Mouse (Mus musculus) left cerebral cortex, adult 11 months (tissue): ENCODE data around the gene Arhgef7.
"Not testable (repeated sequence)": the region's sequence is repeated elsewhere in the genome, so short reads cannot be mapped to it uniquely, and the experiment has no call there.

Experiments used
- DNase-seq: peaks from one replicate; pipeline ENCODE4 v3.0.0; 2022; ENCODE audit warnings: low spot score

Gene Arhgef7

DNA sequence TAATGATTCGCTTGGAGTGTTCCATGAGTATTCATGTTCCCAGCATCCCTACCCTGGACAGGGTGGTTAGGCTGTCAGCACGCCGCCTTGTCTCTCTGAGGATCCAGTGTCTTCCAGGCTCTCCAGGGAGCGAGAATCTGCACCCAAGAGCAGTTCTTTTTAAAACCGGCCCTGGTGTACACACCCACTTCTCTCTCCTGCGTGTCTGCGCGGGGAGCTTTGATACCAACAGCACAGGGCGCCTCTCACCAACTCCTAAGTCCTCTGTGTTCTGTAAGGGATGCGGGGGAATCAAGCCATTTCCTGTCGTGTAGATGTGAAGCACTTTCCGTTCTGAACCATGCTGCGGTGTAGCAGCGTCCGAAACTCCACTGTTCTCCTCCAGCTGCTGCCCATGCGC is 107.2 kb downstream of the Arhgef7 start:
- no peak for DNase-seq

DNA sequence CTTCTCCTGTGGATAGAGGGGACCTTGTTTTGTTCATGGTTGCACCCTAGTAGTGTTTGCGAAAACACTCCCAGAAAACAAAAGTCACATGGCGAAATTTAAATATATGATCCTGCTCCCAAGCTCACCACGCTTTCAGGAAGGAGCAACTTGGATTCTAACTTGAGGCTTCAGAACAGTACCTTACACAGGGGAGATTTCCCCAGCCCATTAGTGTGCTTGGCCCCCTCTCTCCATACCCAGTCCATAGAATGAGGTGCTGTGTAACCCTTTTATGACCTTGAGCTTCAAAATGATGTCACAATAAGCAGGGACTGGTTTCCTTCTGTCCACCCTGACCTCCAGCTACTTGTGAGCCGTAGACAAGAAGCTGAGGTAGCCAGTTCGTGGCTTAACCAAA is 112.7 kb downstream of the Arhgef7 start, which contains the start of gene Tex29:
Gene Tex29, plus strand, starts transcription at position 301 of the 400 bp plus-strand sequence.
- DNase-seq, result no peak

DNA sequence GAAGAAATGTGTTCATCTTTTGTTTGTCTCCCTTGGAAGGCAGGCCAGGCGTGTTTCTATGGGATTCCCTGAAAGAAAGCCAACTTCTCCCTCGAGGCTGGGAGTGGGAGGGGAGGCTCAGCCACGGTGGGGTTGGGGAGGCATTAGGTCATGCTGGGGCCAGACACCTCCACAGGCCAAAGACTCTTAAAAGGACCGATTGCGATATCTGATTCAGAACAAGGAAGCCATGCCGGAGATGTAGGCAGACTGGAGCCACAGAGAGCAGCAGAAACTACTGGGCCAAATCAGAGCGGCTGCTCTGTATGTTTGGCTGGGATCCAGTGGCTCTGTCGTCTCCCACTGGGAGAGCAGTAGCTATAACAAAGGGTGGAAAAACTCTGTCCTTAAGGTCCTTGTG is 114.0 kb downstream of the Arhgef7 start:
- DNase-seq, result no peak

DNA sequence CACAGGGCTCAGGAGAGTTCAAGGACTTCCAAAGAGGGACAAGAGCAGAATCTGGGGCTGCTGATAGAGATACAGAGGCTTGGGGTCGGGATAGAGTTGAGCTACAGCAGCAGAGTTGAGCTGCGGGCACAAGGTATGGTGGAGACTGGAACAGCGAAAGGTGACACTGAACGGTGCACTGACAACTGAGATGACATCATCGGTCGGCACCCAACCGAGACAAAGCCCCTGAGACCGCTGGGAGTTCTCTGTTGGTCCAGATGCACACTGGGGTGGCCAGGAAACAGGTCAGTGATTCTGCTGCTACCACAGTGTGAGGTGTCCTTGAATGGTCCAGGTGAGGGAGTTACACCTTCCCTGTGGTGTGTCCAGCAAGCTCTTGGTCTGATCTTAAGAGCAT is 115.2 kb downstream of the Arhgef7 start:
- DNase-seq, result no peak

DNA sequence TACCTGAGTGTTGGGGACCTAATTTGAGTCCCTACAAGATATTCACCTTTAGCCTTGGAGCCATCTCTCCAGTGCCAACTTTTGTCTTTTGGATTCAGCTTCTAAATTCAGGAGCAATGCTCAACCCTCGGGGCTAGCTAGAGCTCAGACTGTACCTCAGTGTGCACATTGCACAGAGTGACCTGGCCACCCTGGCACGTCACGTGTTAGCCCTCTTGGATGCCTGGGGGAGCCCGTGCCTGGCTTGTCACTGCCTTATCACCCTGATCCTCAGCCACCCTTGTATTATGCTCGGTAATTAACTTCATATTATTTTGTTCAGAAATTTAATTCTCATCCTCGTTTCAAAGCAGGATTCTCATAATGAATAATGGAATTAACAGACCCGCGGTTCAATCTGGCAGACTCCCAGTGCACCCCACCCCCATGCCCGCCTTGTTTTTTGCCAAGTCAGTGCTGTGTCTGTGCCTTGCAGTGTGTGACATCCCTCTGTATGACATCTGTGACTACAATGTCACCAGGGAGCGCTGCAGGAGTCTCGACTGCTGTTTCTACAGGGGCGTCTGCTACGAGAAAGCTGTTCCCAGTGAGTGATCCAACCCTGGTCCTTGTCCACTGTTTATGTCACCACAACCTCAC is 116.3 kb downstream of the Arhgef7 start:
- DNase-seq, result no peak

DNA sequence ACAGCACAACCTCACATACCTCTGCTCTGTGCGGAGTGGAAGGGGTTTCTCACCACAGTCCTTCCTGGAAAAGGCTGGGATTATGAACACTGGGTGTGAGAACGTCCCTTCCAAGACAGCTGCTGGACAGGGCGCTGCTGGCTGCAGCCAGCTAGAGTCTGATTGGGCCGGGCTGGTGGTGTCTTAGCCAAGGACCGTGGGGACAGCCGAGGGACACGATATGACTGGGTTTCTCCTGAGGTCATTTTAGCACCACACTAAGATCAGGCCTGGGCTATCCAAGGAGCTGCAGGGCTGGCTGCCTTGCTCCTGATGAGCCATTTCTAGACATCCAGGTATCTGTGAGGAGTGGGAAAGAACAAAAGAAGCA is 116.8 kb downstream of the Arhgef7 start:
- DNase-seq, result no peak

DNA sequence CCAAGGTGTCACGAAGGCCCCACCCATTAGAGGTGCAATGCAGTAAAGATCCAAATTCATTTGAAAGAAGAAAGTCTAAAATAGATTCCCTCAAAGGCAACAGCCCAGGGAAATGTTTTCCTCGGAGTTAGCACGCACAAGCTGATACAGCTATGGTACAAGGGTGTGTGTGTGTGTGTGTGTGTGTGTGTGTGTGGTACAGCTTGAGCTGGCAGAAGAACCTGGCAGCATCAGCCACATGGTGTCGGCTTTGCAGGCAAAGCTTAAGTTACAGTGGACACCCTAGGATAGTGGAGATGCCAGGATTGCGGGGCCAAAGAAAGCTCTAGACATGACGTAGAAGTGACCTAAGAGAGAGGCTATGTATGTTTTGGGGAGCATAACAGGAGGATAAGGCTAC is 119.3 kb downstream of the Arhgef7 start:
- DNase-seq, result no peak

DNA sequence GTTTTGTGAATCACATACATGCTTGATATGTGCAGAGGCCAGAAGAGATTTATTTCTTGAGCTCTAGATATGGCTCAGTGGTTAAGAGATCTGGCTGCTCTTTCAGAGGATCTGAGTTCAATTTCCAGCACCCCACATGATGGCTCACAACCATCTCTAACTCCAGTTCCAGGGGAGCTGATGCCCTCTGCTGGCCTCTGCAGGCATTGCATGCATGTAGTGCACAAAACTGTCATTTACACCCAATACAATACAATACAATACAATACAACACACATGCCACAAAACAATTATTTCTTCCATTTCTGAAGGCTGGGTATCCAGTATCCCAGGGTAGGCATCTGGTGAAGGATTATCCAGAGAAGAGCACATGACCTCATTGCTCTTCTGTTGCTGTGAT is 140.3 kb downstream of the Arhgef7 start:
- DNase-seq, result no peak

DNA sequence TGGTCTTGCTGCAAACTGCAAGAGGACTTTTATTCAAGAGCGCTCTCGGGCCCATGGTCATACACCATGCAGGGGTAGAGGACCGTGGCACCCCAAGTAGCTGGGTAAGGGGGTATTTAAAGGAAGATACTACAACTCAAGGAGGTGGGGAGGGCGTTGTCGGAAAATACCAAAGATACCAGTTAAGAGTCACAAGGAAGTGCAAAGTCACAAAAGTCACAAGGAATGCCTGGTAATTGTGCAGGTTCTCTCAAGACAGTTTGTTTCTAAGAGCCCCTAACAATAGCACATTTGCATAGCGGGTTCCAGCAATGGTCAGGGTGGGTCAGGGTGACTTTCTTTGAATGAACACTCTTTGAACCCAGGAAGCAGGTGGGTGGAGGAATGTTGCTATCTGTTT is 146.7 kb downstream of the Arhgef7 start:
- not testable (repeated sequence) for DNase-seq

DNA sequence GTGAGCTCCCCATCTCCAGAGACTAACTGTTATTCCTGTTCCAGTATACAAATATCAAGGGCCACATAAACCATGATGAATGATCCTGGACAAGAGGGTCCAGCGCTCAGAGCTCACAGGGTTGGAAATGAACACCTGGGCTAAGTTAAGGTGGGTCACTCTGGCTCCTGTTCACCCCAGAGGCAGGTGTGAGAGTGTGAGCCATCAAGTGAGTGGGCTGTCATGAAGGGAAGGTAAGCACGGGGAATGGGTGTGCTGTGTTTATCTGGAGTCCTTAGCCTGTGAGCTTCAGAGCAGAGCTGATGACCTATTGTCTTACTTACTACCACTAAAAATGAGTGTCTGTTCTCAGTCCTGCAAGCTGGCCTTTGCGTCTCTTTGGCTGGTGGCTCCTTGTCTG is 157.1 kb downstream of the Arhgef7 start:
- no peak for DNase-seq
